Mouse (Mus musculus): ENCODE results near the gene Ccdc127. TPM values are rescaled to one million over a fixed set of nuclear protein-coding genes. Genes with fewer than 3 reads are reported as not detected.

The Ccdc127 gene
- 44.5 and 46.7 TPM in 2 replicates for polyA plus RNA-seq (2015; fragmentation: Nextera tagmentation; extraction: Ambion mirVana)

DNA sequence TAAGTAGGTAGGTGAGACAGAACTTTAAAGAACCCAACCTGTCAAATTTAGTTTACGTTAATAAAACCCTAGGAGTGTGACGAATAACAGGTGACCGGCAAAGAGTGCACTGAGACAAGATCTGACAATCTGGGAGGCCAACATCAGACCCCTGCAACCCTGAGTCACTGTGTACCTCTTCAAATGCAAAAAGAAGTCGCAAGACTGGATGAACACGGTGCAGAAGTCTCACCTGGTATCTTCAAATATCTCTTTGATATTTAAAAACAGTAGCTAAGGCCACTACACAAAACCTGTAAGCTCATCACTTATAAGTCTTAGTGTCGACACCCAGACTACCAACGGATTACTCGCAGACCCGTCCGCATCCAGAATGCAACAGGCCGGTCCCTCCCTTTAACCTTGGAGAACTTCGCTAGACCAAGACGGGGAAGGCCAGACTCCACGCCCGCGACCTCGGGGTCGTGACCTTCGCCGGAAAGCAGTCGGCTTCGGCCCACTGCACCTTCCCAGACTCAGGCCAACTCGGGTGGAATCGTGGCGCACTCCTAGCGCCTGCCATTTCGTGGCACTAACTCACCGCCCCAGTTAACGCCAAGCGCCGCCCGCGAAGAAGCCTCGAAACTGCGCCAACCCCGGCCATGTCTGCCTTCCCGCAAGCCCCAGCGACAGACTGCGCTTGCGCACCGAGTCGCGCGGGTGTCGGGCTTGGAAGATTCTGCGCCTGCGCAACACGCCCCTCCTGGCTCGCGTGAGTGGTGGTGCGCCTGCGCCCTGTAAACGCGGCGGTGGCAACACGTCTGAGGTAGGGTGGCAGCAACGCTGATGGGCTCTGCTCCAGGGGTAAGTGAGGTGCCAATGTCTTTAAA, at the start of gene Ccdc127, which contains the start of gene Sdha:
TSS of gene Ccdc127 (plus strand) at position 744 of the 869 bp plus-strand sequence.
TSS of gene Sdha (minus strand) at position 715 of the 869 bp plus-strand sequence.

DNA sequence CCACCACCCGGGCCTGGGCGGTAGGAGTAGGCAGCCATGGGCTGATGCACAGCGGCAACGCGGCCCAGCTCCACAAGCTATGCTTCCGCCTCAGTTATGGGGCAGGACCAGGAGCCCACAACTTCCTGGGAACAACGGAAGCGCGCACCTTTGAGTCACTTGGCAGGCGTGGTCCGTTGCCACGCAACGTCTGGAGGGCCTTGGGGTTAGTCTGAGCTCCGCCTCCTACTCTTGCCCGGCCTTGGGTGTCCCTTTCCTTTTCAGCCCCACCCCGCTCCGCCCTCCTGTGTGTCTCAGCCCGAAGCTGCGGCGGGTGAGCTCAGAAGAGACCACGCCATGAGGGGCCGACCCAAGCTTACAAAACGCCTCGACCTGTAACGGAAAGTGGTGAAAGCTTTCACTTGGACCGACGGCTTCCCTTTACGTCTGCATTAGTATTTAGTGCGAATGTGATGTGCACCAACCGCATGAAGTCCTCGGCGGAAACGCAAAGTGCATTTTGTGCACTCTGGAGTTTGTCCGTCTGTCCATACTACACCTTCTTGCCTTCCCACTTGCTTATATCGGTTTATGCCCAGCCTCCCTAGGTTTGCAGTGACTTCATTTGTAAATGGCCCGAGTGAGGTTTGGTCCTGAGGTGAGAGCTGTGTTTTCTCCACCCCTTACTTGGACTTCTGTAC, 32.8 kb upstream of the Ccdc127 start, which contains the start of gene Pdcd6:
TSS of gene Pdcd6 (minus strand) at position 411 of the 680 bp plus-strand sequence.

DNA sequence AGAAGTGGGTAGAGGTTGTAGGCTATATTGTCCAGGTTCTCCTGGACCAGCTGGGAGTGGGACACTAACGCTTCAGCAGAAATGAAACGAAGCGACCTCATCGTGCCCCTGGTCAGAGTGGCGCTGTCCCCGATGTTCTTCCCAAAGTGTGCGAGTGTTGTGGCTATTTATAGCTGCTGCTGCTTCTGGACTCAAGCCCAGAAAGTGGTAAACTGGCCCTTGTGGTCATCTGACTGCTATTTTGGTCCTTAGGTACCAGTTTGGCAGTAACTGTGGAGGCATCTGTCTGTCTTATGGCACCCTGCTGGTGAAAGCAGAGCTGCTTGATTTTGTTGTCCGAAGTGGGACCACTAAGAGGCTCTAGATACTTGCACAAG, 13.7 kb downstream of the Ccdc127 start, which contains the start of gene Lrrc14b:
TSS of gene Lrrc14b (minus strand) at position 147 of the 377 bp plus-strand sequence.

DNA sequence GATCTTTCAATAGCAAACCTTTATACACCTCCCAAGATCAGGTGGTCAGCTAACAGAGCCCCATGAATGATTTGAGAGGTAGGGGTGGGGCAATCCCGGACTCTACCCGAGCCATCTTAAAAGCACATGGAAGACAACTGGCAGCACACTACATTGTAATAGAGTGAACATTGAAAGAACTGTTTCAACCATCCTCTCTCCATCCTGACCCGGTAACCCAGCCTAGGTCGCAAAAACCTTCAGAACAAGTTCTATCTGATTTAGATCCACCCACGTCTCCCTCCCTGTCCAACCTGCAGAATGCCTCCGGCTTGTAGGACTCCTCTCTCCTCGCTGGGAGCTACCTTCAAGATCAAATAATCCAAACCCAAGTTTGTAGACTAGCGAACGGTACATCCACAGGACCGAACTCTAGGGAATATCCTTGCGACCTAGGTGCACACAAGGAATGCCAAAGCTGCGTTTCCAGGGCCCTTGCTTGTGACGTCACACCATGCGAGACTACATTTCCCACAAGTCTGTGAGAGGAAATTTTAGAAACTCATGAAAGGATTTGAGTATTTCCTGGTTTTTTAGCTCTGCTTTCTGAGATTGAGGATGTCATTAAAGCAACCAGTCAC, 40.4 kb downstream of the Ccdc127 start, which contains the start of gene Zfp72:
TSS of gene Zfp72 (minus strand) at position 466 of the 620 bp plus-strand sequence.

DNA sequence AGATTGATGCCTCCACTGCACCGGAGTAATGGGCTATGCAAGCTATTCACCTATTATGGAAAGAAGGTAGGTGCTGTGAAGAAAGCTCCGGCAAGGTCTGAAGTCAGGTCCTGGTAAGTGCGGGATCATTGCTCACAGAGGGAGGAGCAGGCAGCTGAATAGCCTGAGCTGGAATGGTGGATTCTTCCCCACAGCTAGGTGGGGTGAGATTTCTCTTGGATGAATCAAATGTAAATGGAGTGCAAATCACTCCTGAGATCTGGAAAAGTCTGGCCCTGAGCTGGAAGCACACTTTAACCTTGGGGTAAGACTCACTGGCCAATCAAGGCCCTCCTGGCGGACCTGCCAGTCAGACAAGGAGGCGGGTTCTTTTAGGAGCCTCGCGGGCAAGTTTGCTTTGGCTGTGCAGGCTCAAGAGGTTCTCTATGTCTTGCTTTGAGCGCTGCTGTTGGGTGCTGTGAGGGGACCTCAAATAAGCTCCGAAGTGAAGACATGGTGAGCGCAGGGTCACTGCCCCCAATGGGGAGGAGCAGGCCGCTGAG, 49.3 kb downstream of the Ccdc127 start, which contains the start of gene Ftl1-ps1:
TSS of gene Ftl1-ps1 (plus strand) at position 397 of the 542 bp plus-strand sequence.

MicroRNAs encoded within 50 kb of the gene (microRNA counts, 519-probe panel; counts per million panel counts)
- 296 counts per million, percentile 58 among the panel's probes with 10 or more counts for microRNA mmu-miR-692

Small RNA genes within 50 kb of the gene (microRNA-seq; reads per million reads assigned to microRNA genes)
- 0 reads per million in 2 experiments for gene Mir692-3

Other genes with a start within 250 kb of the Ccdc127 start
- gene Slc9a3, start 228.9 kb upstream of the Ccdc127 start, polyA plus RNA-seq (2015; fragmentation: Nextera tagmentation; extraction: Ambion mirVana): 0.17 TPM in 1 of 2 replicates, not detected in the other
- 32.1 and 35.4 TPM in 2 replicates for gene Exoc3, start 141.6 kb upstream of the Ccdc127 start, polyA plus RNA-seq (2015; fragmentation: Nextera tagmentation; extraction: Ambion mirVana)
- gene Ahrr, start 58.0 kb upstream of the Ccdc127 start, polyA plus RNA-seq (2015; fragmentation: Nextera tagmentation; extraction: Ambion mirVana): 0.23 and 0.37 TPM in 2 replicates
- gene Pdcd6, start 32.7 kb upstream of the Ccdc127 start, polyA plus RNA-seq (2015; fragmentation: Nextera tagmentation; extraction: Ambion mirVana): 62.5 and 68.0 TPM in 2 replicates
- gene Sdha, start within 50 bp of the Ccdc127 start, polyA plus RNA-seq (2015; fragmentation: Nextera tagmentation; extraction: Ambion mirVana): 477 and 507 TPM in 2 replicates
- 20.7 and 22.3 TPM in 2 replicates for gene Lrrc14b, start 13.7 kb downstream of the Ccdc127 start, polyA plus RNA-seq (2015; fragmentation: Nextera tagmentation; extraction: Ambion mirVana)
- gene Zfp72, start 40.5 kb downstream of the Ccdc127 start, polyA plus RNA-seq (2015; fragmentation: Nextera tagmentation; extraction: Ambion mirVana): 1.2 and 1.5 TPM in 2 replicates
- 47.4 and 68.7 TPM in 2 replicates for gene Ftl1-ps1, start 49.4 kb downstream of the Ccdc127 start, polyA plus RNA-seq (2015; fragmentation: Nextera tagmentation; extraction: Ambion mirVana)
- gene Zfp825, start 143.7 kb downstream of the Ccdc127 start, polyA plus RNA-seq (2015; fragmentation: Nextera tagmentation; extraction: Ambion mirVana): 13.1 and 13.3 TPM in 2 replicates